Mouse (Mus musculus) activated CD4-positive, CD25-positive, alpha-beta regulatory T cell, adult 9 weeks (primary cell): ENCODE measurements around the gene Ugdh. TPM values are rescaled to one million over a fixed set of nuclear protein-coding genes. Genes with fewer than 3 reads are reported as not detected.

Experiments used
- polyA plus RNA-seq: library from polyadenylated mRNA; unstranded; fragments of 100-300 nt; shearing (Covaris generic); gene quantifications from one replicate; pipeline ENCODE4 v1.2.1, GENCODE M21; 2017

The Ugdh gene
- polyA plus RNA-seq = 45.9 TPM

DNA sequence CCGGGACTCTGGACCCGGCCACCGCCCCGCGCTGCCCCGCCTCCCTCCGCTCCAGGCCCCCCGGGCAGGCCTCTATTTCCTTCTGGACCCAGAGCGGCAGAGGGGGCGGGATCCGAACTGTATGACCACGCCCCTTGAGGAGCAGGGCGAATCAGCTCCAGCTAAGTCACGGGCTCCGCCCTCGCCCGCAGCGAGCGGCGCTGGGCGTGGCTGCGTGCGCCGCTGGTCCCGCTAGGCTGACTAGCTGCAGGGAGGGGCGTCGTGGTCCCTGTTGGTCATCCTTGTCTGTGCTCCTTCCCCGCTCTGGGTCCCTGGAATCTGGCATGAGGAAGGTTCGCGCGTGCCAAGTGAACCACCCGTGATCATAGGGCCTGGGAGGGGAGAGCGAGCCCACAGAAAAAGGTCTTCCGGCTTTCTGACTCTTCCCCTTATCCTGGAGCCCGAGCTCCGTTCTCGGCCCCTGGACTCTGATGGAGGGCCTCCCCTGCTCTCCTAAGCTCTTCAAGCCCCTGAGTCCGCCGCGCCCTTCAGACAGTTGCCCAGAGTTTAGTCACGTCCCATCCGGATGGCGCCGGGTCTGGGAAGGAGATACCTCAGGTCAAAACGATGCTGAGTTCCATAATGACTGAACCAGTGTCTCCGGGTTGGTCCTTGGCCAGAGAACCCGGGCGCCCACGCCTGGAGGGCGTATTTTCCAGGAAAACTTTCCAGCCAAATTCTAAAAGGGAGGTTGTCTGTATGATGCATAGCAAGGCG is at the start of gene Ugdh:
Ugdh (minus strand) TSS at position 144 of the 756 bp plus-strand sequence.

DNA sequence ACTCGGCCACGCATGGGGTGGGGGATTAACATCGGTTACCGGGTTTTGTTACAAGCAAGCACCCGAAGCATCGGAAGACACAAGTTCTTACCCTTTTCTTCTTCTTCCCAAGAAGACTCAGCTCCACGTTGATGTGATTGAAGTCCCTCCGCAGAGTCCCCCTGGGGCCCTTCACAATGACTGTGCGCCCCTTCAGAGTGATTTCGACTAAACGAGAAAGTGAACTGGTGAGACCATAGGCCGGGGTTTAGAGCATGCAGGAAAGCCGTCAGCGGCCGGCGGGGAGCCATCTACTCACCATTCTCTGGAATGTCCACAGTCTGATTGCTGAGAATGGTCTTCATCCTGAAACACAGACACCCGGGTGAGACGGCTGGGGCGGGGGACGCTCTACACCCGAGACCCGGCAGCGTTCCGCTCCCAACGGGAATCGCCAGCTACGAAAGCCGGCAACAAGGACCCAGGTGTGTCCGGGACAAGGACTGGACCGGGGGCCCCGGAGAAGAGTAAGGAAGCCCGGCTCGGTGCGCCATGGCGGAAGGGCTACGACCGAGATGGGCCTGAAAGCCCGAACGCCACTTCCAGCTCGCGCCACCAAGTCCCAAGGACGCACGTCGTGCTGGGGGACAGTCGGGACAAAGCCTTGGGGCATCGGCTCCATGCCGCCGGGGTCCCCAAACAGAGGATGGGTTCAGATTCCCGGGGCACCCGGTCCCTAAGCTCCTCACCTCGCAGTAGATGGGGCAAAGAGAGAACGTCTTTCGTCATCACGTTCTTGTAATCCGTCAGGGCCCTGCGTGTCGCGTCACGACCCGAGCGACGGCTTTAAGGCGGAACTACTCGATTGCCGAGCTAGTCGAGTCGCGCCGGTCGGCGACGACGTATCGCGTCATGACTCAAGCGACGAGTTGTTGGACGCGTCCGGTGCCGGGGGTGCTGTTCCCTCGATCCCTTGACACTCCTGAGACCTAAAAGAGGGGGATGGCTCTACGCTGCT is 44.8 kb downstream of the Ugdh start, which contains the start of the genes Rpl9 and Lias:
Rpl9 (minus strand) TSS at position 797 of the 997 bp plus-strand sequence.
Lias (plus strand) TSS at position 850 of the 997 bp plus-strand sequence.

Other genes starting within 250 kb of the Ugdh start
- gene Wdr19, start 236.3 kb downstream of the Ugdh start, polyA plus RNA-seq = 6.8 TPM
- gene Rfc1, start 100.3 kb downstream of the Ugdh start, polyA plus RNA-seq = 61.6 TPM
- not detected for gene Klb, start 87.6 kb downstream of the Ugdh start, polyA plus RNA-seq
- gene Rpl9, start 44.5 kb downstream of the Ugdh start, polyA plus RNA-seq = 1,143 TPM
- gene Lias, start 44.5 kb downstream of the Ugdh start, polyA plus RNA-seq = 48.4 TPM
- not detected for gene Gm43552, start 56.9 kb upstream of the Ugdh start, polyA plus RNA-seq
- gene Smim14, start 101.2 kb upstream of the Ugdh start, polyA plus RNA-seq = 178 TPM
- gene Ube2k, start 101.3 kb upstream of the Ugdh start, polyA plus RNA-seq = 126 TPM